Mouse (Mus musculus) liver, adult (tissue): Measurements from ENCODE around the gene Casp9.
A peak's percentile ranks its signal among the peaks of the same experiment; 100 is the strongest.

Source experiments
- GATA4 ChIP-seq: IDR thresholded peaks from 2 replicates; pipeline ENCODE4 v1.6.1; 2014; ENCODE audit warnings: mild to moderate bottlenecking, low read length; ENCODE audit not compliant: insufficient replicate concordance

Gene Casp9

GRCm38 (mm10) chr4:141793282-141794151 lies at the start of gene Casp9:
Casp9 (plus strand) TSS chr4:141793612.
- peak; percentile 43; the same call in 1 of the 2 replicates for TF ChIP-seq GATA4

GRCm38 (mm10) chr4:141746578-141747346 lies 46.6 kb upstream of the Casp9 start, which contains the start of gene Agmat:
Agmat (plus strand) TSS chr4:141746672.
- TF ChIP-seq GATA4 = no peak

- no peak for TF ChIP-seq GATA4
Measured at GRCm38 (mm10) chr4:141749557-141749956, 43.9 kb upstream of the Casp9 start.

- TF ChIP-seq GATA4 = no peak
Measured at GRCm38 (mm10) chr4:141750826-141751225, 42.6 kb upstream of the Casp9 start.

GRCm38 (mm10) chr4:141751419-141752075 lies 41.9 kb upstream of the Casp9 start:
- TF ChIP-seq GATA4 = no peak

- no peak for TF ChIP-seq GATA4
Measured at GRCm38 (mm10) chr4:141752076-141752421, 41.4 kb upstream of the Casp9 start.

- no peak for TF ChIP-seq GATA4
Measured at GRCm38 (mm10) chr4:141755375-141755930, 38.0 kb upstream of the Casp9 start.

GRCm38 (mm10) chr4:141757124-141757523 lies 36.3 kb upstream of the Casp9 start:
- TF ChIP-seq GATA4 = no peak

- no peak for TF ChIP-seq GATA4
Measured at GRCm38 (mm10) chr4:141758874-141759542, 34.4 kb upstream of the Casp9 start.

- no peak for TF ChIP-seq GATA4
Measured at GRCm38 (mm10) chr4:141760942-141761341, 32.5 kb upstream of the Casp9 start.

GRCm38 (mm10) chr4:141762102-141762598 lies 31.3 kb upstream of the Casp9 start:
- TF ChIP-seq GATA4 = no peak

GRCm38 (mm10) chr4:141763476-141763875 lies 29.9 kb upstream of the Casp9 start:
- no peak for TF ChIP-seq GATA4

- TF ChIP-seq GATA4 = no peak
Measured at GRCm38 (mm10) chr4:141765008-141765407, 28.4 kb upstream of the Casp9 start.

- TF ChIP-seq GATA4 = no peak
Measured at GRCm38 (mm10) chr4:141766316-141766667, 27.1 kb upstream of the Casp9 start.
